Mouse (Mus musculus) midbrain, embryonic 11.5 days (tissue): ENCODE results near the gene Mki67. TPM values are rescaled to one million over a fixed set of nuclear protein-coding genes. Genes with fewer than 3 reads are reported as not detected.
"Not testable (repeated sequence)": the region's sequence is repeated elsewhere in the genome, so short reads cannot be mapped to it uniquely, and the experiment has no call there.

ENCODE experiments used
- ATAC-seq: fragments of 200-750 bp; cut with Nextera tagmentation; 2 replicates; pipeline ENCODE4 v1.8.0; 2017; ENCODE audit warnings: moderate TSS enrichment, moderate library complexity; ENCODE audit not compliant: low FRiP score
- DNase-seq: peaks from one replicate; pipeline ENCODE4 v3.0.0; 2015; ENCODE audit warnings: low spot score; ENCODE audit errors: missing footprints
- H3K27ac ChIP-seq: fragments of 300-500 bp; sonication (generic); 2 replicates; pipeline ENCODE4 v1.5.1; 2014; ENCODE audit warnings: low read depth, low read length
- H3K27me3 ChIP-seq: fragments of 300-500 bp; sonication (generic); 2 replicates; pipeline ENCODE4 v1.6.1; 2014; ENCODE audit warnings: mild to moderate bottlenecking, low read length, moderate library complexity, mixed read lengths; ENCODE audit not compliant: control insufficient read depth, insufficient read depth
- H3K36me3 ChIP-seq: fragments of 300-500 bp; sonication (generic); 2 replicates; pipeline ENCODE4 v1.6.1; 2014; ENCODE audit warnings: mild to moderate bottlenecking, low read length, moderate library complexity, mixed read lengths; ENCODE audit not compliant: control insufficient read depth, insufficient read depth
- H3K4me1 ChIP-seq: fragments of 300-500 bp; sonication (generic); 2 replicates; pipeline ENCODE4 v1.6.1; 2014; ENCODE audit warnings: low read length; ENCODE audit not compliant: control insufficient read depth, insufficient read depth
- H3K4me2 ChIP-seq: fragments of 300-500 bp; sonication (generic); 2 replicates; pipeline ENCODE4 v1.6.1; 2014; ENCODE audit warnings: mild to moderate bottlenecking, moderate library complexity
- H3K4me3 ChIP-seq: fragments of 300-500 bp; sonication (generic); 2 replicates; pipeline ENCODE4 v1.5.1; 2014; ENCODE audit warnings: low read depth, low read length
- H3K9ac ChIP-seq: fragments of 300-500 bp; sonication (generic); 2 replicates; pipeline ENCODE4 v1.6.1; 2014; ENCODE audit warnings: low read length
- H3K9me3 ChIP-seq: fragments of 300-500 bp; sonication (generic); 2 replicates; pipeline ENCODE4 v1.6.1; 2016; ENCODE audit warnings: low read length; ENCODE audit not compliant: control insufficient read depth
- WGBS: fragments of 180-500 bp; shearing (Covaris S2); extraction: QIAGEN DNeasy Blood & Tissue Kit; methylation state at CpG from one replicate; pipeline ENCODE4 v1.1.7; 2014; 5-methylcytosine and 5-hydroxymethylcytosine counted together
- polyA plus RNA-seq: library from polyadenylated mRNA; unstranded; fragments of >200 nt; fragmentation: Nextera tagmentation; extraction: Ambion mirVana; gene quantifications from 2 replicates; pipeline ENCODE4 v1.2.1, GENCODE M21; 2014

The Mki67 gene
- polyA plus RNA-seq, 1 experiment from 2014 or later, result 62.2 TPM

- Histone ChIP-seq H3K36me3 (peaks cover 32% of the 10 kb centered on the region), H3K4me3 (no peak overlapping the region), H3K4me2 (no peak overlapping the region), H3K27me3 (no peaks in the 10 kb centered on the region), H3K4me1 (no peaks in the 10 kb centered on the region), H3K27ac (no peak overlapping the region), H3K9ac (no peak overlapping the region), H3K9me3 (no peaks in the 10 kb centered on the region)
- WGBS, result 95% methylated on average over 6 of the region's 6 CpGs
- no peak for DNase-seq
- ATAC-seq, result no peak
These were observed 10.4 kb downstream of the Mki67 start for GRCm38 (mm10) chr7:135705753-135706152.

- H3K9ac ChIP-seq, result no peak overlapping the region
- no peak overlapping the region for H3K4me2 ChIP-seq
- no peaks in the 10 kb centered on the region for H3K27me3 ChIP-seq
- H3K36me3 ChIP-seq, result peaks cover 34% of the 10 kb centered on the region
- no peak overlapping the region for H3K27ac ChIP-seq
- ATAC-seq (no peak), DNase-seq (no peak)
- WGBS, result 91% methylated on average over 1 of the region's 1 CpGs
- no peak overlapping the region for H3K4me3 ChIP-seq
- no peaks in the 10 kb centered on the region for H3K9me3 ChIP-seq
- H3K4me1 ChIP-seq, result no peaks in the 10 kb centered on the region
These were observed 11.1 kb downstream of the Mki67 start for GRCm38 (mm10) chr7:135705083-135705482.

GRCm38 (mm10) chr7:135704251-135704650 is 11.9 kb downstream of the Mki67 start:
- Histone ChIP-seq H3K36me3 (peaks cover 42% of the 10 kb centered on the region), H3K4me3 (no peak overlapping the region), H3K27ac (no peak overlapping the region), H3K27me3 (no peaks in the 10 kb centered on the region), H3K4me1 (no peaks in the 10 kb centered on the region), H3K9ac (no peak overlapping the region), H3K9me3 (no peaks in the 10 kb centered on the region), H3K4me2 (no peak overlapping the region)
- no peak for DNase-seq
- no peak for ATAC-seq
- WGBS, result 94% methylated on average over 8 of the region's 8 CpGs

GRCm38 (mm10) chr7:135703600-135704148 is 12.5 kb downstream of the Mki67 start:
- no peak overlapping the region for H3K4me2 ChIP-seq
- ATAC-seq (no peak), DNase-seq (no peak)
- H3K27ac ChIP-seq, result no peak overlapping the region
- WGBS, result 94% methylated on average over 9 of the region's 9 CpGs
- H3K27me3 ChIP-seq, result no peaks in the 10 kb centered on the region
- no peaks in the 10 kb centered on the region for H3K9me3 ChIP-seq
- no peaks in the 10 kb centered on the region for H3K4me1 ChIP-seq
- H3K36me3 ChIP-seq, result peaks cover 46% of the 10 kb centered on the region
- H3K4me3 ChIP-seq, result no peak overlapping the region
- H3K9ac ChIP-seq, result no peak overlapping the region

- H3K27me3 ChIP-seq, H3K4me2 ChIP-seq, H3K4me1 ChIP-seq, H3K4me3 ChIP-seq, H3K9me3 ChIP-seq, H3K27ac ChIP-seq, ATAC-seq, DNase-seq, H3K9ac ChIP-seq: not testable (repeated sequence)
- H3K36me3 ChIP-seq, result peaks cover 65% of the 10 kb centered on the region
- WGBS, result 92% methylated on average over 6 of the region's 6 CpGs
These were observed 16.8 kb downstream of the Mki67 start for GRCm38 (mm10) chr7:135699351-135699750.

GRCm38 (mm10) chr7:135698362-135698761 is 17.8 kb downstream of the Mki67 start:
- Histone ChIP-seq H3K4me3 (no peak overlapping the region), H3K27me3 (no peaks in the 10 kb centered on the region), H3K9ac (no peak overlapping the region), H3K9me3 (no peaks in the 10 kb centered on the region), H3K4me1 (no peaks in the 10 kb centered on the region), H3K27ac (no peak overlapping the region), H3K36me3 (peaks cover 58% of the 10 kb centered on the region), H3K4me2 (no peak overlapping the region)
- no peak for DNase-seq
- WGBS, result 97% methylated on average over 2 of the region's 2 CpGs
- no peak for ATAC-seq

- peaks cover 58% of the 10 kb centered on the region for H3K36me3 ChIP-seq
- H3K4me1 ChIP-seq, H3K4me3 ChIP-seq, ATAC-seq, H3K27me3 ChIP-seq, H3K4me2 ChIP-seq, H3K9ac ChIP-seq, H3K9me3 ChIP-seq, H3K27ac ChIP-seq, DNase-seq: not testable (repeated sequence)
- WGBS, result 96% methylated on average over 5 of the region's 5 CpGs
These were observed 19.0 kb downstream of the Mki67 start for GRCm38 (mm10) chr7:135697021-135697740.

GRCm38 (mm10) chr7:135696127-135696526 is 20.0 kb downstream of the Mki67 start:
- H3K27me3 ChIP-seq, result no peaks in the 10 kb centered on the region
- H3K4me2 ChIP-seq, result no peak overlapping the region
- 90% methylated on average over 4 of the region's 4 CpGs for WGBS
- peaks cover 59% of the 10 kb centered on the region for H3K36me3 ChIP-seq
- H3K9me3 ChIP-seq, result no peaks in the 10 kb centered on the region
- no peak overlapping the region for H3K9ac ChIP-seq
- no peak overlapping the region for H3K27ac ChIP-seq
- no peak overlapping the region for H3K4me3 ChIP-seq
- H3K4me1 ChIP-seq, result no peaks in the 10 kb centered on the region
- DNase-seq (peak; percentile 70), ATAC-seq (no peak)

GRCm38 (mm10) chr7:135694796-135695195 is 21.4 kb downstream of the Mki67 start:
- H3K9me3 ChIP-seq, result no peaks in the 10 kb centered on the region
- peaks cover 53% of the 10 kb centered on the region for H3K36me3 ChIP-seq
- no peaks in the 10 kb centered on the region for H3K4me1 ChIP-seq
- no peak overlapping the region for H3K9ac ChIP-seq
- ATAC-seq (no peak), DNase-seq (peak; percentile 77)
- H3K27ac ChIP-seq, result no peak overlapping the region
- no peak overlapping the region for H3K4me3 ChIP-seq
- whole genome bisulfite sequencing, result 97% methylated on average over 5 of the region's 5 CpGs
- no peaks in the 10 kb centered on the region for H3K27me3 ChIP-seq
- no peak overlapping the region for H3K4me2 ChIP-seq
